Mouse (Mus musculus): ENCODE data around the gene Olfr906. TPM values are rescaled to one million over a fixed set of nuclear protein-coding genes. Genes with fewer than 3 reads are reported as not detected.

Gene Olfr906
- total and polyA plus RNA-seq, 3 experiments = not detected

DNA sequence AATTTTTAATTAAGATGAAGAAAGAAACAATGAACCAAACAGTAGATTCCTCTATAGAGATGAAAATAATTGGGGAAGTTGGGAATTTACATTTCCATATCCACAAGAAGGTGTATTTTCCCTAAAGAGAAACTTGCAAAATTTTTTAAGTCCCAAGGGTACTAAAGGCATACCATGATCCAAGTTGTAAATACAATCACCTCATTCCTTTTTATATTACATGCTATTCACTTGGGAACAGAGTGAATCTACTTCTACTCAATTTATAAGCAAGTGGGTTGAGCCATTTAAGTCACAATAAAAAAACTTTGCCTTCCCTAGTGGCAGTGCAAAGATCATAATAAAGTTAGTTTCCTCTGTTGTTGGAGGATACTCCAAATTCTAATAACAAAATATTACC lies 24.0 kb upstream of the Olfr906 start, which contains the start of gene Olfr904:
Gene Olfr904, plus strand, starts transcription at position 301 of the 400 bp plus-strand sequence.
- Histone ChIP-seq H3K4me2 (ENCODE audit: insufficient read depth, low read depth, poor library complexity, severe bottlenecking) (no peak within 1 kb of the TSS), H3K36me3 (replicated peaks in 1 of 2; ENCODE audit: control insufficient read depth in 1 of 2, insufficient read depth in 1 of 2, low read length in 1 of 2) (no peaks in the 10 kb centered on the region), H3K9ac (ENCODE audit: insufficient read depth, low read depth) (no peak within 1 kb of the TSS), H3K79me2 (replicated peaks; ENCODE audit: control insufficient read depth, extremely low read depth, insufficient read depth, poor library complexity, severe bottlenecking) (no peaks in the 10 kb centered on the region), H3K27ac (ENCODE audit: insufficient read depth, low read depth) (no peak within 1 kb of the TSS), H3K4me3 (replicated peaks in 1 of 3; ENCODE audit: low read depth in 2 of 3, low read length in 2 of 3, poor library complexity in 1 of 3) (no peak within 1 kb of the TSS), H3K9me3 (replicated peaks; ENCODE audit: low read length) (no peaks in the 10 kb centered on the region), H3K4me1 (ENCODE audit: control insufficient read depth in 1 of 2, insufficient read depth in 2 of 2) (no peaks in the 10 kb centered on the region), H3K27me3 (replicated peaks) (no peaks in the 10 kb centered on the region)
- no peak for DNase-seq (ENCODE audit: extremely low read depth)
- in situ Hi-C loops (cut with MboI; ENCODE audit: low pct_ligation_motif_present, low pct_unique_long_range_greater_than_20kb, low sequenced_read_pairs) = no loop called here
- dilution Hi-C loops (cut with MboI; ENCODE audit: extremely low pct_ligation_motif_present, extremely low pct_unique_long_range_greater_than_20kb, low sequenced_read_pairs) = no loop called here
- TF ChIP-seq JUND (conservative IDR thresholded peaks at IDR 0.05; ENCODE audit: low read depth, low read length) (no peak), SMC3 (IDR thresholded peaks at IDR 0.05; ENCODE audit: low read depth, low read length) (no peak), RCOR1 (conservative IDR thresholded peaks at IDR 0.05; ENCODE audit: low read depth, low read length) (no peak), CHD2 (IDR thresholded peaks at IDR 0.05; ENCODE audit: low read length) (no peak), EP300 (IDR thresholded peaks at IDR 0.05; ENCODE audit: low read length) (no peak), CTCF (conservative IDR thresholded peaks at IDR 0.05 in 1 of 2, IDR thresholded peaks at IDR 0.05 in 1 of 2; ENCODE audit: low read depth in 2 of 2, low read length in 2 of 2) (no peak), ZNF384 (IDR thresholded peaks at IDR 0.05; ENCODE audit: low read depth, low read length) (no peak), ELF1 (IDR thresholded peaks at IDR 0.05; ENCODE audit: low read depth, low read length) (no peak), NELFE (IDR thresholded peaks at IDR 0.05; ENCODE audit: low read depth, low read length) (no peak), MAZ (IDR thresholded peaks at IDR 0.05; ENCODE audit: low read depth, low read length) (no peak), UBTF (IDR thresholded peaks at IDR 0.05; ENCODE audit: low read depth, low read length) (no peak), TBP (conservative IDR thresholded peaks at IDR 0.05; ENCODE audit: low read depth, low read length) (no peak), RAD21 (IDR thresholded peaks at IDR 0.05; ENCODE audit: low read depth, low read length) (no peak), HCFC1 (IDR thresholded peaks at IDR 0.05; ENCODE audit: low read depth, low read length) (no peak), GABPA (IDR thresholded peaks at IDR 0.05; ENCODE audit: insufficient replicate concordance, low read depth, low read length) (no peak), PAX5 (IDR thresholded peaks at IDR 0.05; ENCODE audit: low read length) (no peak), E2F4 (IDR thresholded peaks at IDR 0.05; ENCODE audit: insufficient replicate concordance, low read depth, low read length) (no peak)

DNA sequence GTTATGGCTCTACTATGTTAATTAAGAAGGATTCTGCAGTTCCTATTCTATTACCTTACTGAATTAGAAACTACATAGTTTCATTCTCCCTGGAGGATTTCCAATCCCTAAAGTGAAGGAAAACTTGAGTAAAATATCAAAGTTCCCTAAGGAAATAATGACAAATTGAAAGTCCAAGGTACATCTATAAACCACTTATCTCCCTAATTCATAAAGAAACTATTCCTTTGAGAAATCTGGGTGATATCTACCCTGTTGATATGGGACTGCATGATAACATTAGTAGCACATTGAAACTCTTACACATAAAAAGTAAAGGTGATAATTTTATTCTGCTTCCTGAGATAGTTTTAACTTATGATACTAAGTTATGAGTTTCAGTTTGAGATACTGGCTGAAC lies 16.1 kb upstream of the Olfr906 start, which contains the start of gene Olfr905:
Gene Olfr905, plus strand, starts transcription at position 301 of the 400 bp plus-strand sequence.
- no peak within 1 kb of the TSS for H3K4me2 ChIP-seq (ENCODE audit: insufficient read depth, low read depth, poor library complexity, severe bottlenecking)
- H3K4me1 ChIP-seq (ENCODE audit: control insufficient read depth in 1 of 2, insufficient read depth in 2 of 2) = no peaks in the 10 kb centered on the region
- TF ChIP-seq CTCF (conservative IDR thresholded peaks at IDR 0.05 in 1 of 2, IDR thresholded peaks at IDR 0.05 in 1 of 2; ENCODE audit: low read depth in 2 of 2, low read length in 2 of 2) (no peak), PAX5 (IDR thresholded peaks at IDR 0.05; ENCODE audit: low read length) (no peak), CHD2 (IDR thresholded peaks at IDR 0.05; ENCODE audit: low read length) (no peak), ZMIZ1 (IDR thresholded peaks at IDR 0.05; ENCODE audit: low read depth, low read length) (no peak), ZKSCAN1 (IDR thresholded peaks at IDR 0.05; ENCODE audit: borderline replicate concordance, low read depth, low read length) (no peak), USF2 (conservative IDR thresholded peaks at IDR 0.05; ENCODE audit: low read depth, low read length) (no peak), BHLHE40 (IDR thresholded peaks at IDR 0.05; ENCODE audit: low read depth, low read length) (no peak), POLR2A (IDR thresholded peaks at IDR 0.05; ENCODE audit: low read depth, low read length) (no peak), RAD21 (IDR thresholded peaks at IDR 0.05; ENCODE audit: low read depth, low read length) (no peak), MAFK (IDR thresholded peaks at IDR 0.05; ENCODE audit: insufficient replicate concordance, low read length) (no peak), USF1 (IDR thresholded peaks at IDR 0.05; ENCODE audit: low read depth, low read length) (no peak), E2F4 (IDR thresholded peaks at IDR 0.05; ENCODE audit: insufficient replicate concordance, low read depth, low read length) (no peak), ETS1 (conservative IDR thresholded peaks at IDR 0.05; ENCODE audit: low read depth, low read length) (no peak), MYC (IDR thresholded peaks at IDR 0.05; ENCODE audit: low read depth, low read length) (no peak), MEF2A (IDR thresholded peaks at IDR 0.05; ENCODE audit: borderline replicate concordance, low read depth, low read length) (no peak), RCOR1 (conservative IDR thresholded peaks at IDR 0.05; ENCODE audit: low read depth, low read length) (no peak), NRF1 (IDR thresholded peaks at IDR 0.05; ENCODE audit: low read depth, low read length) (no peak), MXI1 (IDR thresholded peaks at IDR 0.05; ENCODE audit: low read depth, low read length) (no peak), TCF12 (IDR thresholded peaks at IDR 0.05; ENCODE audit: low read depth, low read length) (no peak)
- no peak within 1 kb of the TSS for H3K27ac ChIP-seq (ENCODE audit: insufficient read depth, low read depth)
- dilution Hi-C loops (cut with MboI; ENCODE audit: extremely low pct_ligation_motif_present, extremely low pct_unique_long_range_greater_than_20kb, low sequenced_read_pairs) (no loop called here), in situ Hi-C loops (cut with MboI; ENCODE audit: low pct_ligation_motif_present, low pct_unique_long_range_greater_than_20kb, low sequenced_read_pairs) (no loop called here)
- no peak within 1 kb of the TSS for H3K9ac ChIP-seq (ENCODE audit: insufficient read depth, low read depth)
- H3K79me2 ChIP-seq (replicated peaks; ENCODE audit: control insufficient read depth, extremely low read depth, insufficient read depth, poor library complexity, severe bottlenecking) = no peaks in the 10 kb centered on the region
- no peak within 1 kb of the TSS for H3K4me3 ChIP-seq (replicated peaks in 1 of 3; ENCODE audit: low read depth in 2 of 3, low read length in 2 of 3, poor library complexity in 1 of 3)
- DNase-seq (ENCODE audit: extremely low read depth) = no peak
- no peaks in the 10 kb centered on the region for H3K9me3 ChIP-seq (replicated peaks; ENCODE audit: low read length)
- H3K27me3 ChIP-seq (replicated peaks) = no peaks in the 10 kb centered on the region
- no peaks in the 10 kb centered on the region for H3K36me3 ChIP-seq (replicated peaks in 1 of 2; ENCODE audit: control insufficient read depth in 1 of 2, insufficient read depth in 1 of 2, low read length in 1 of 2)

Data from CH12.LX (cell line).